Mouse (Mus musculus): ENCODE measurements around the gene Dnttip1.

Gene Dnttip1

DNA sequence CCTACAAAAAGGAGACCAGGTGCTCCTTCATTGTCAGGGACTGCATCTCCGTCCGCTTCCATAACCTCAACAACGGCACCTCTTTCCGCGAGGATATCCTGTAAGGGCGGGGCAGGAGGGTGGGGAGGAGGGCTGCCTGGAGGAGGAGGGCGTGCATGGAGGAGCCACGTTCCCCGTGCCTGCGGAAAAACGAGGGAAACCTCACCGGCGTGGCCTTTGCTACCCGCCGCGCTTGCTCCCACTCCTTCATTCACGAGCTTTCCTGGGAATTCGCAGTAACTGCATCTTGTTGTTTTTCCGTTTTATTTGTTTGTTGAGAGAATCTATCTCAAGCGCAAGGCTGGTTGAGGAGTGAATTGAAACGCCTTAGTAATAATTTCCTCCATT is 59.5 kb downstream of the Dnttip1 start:
- DNase-seq (ENCODE audit: low spot score in 2 of 2), result no peak

DNA sequence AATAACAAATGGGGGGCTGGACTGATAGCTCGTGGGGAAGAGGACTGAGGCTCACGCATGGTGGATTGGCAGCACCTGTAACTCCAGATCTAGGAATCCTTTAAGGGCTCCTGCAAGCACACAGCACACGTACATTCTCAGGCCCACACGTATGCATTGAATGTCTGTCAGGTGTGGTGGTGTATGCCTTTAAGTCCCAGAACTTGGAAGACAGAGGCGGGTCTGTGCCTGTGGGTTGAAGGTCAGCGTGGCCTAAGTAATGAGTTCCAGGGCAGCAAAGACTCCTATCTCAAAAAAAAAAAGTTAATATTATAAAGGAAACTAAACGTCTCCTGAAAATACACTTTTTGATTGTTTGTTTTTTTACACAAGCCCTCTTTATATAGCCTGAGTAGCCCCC is 60.8 kb downstream of the Dnttip1 start:
- DNase-seq (ENCODE audit: low spot score in 2 of 2), result no peak

GRCm38 (mm10) chr2:164813557-164813956 is 67.8 kb downstream of the Dnttip1 start:
- no peak for DNase-seq (ENCODE audit: low spot score in 2 of 2)

- no peak for DNase-seq (ENCODE audit: low spot score in 2 of 2)
Measured at GRCm38 (mm10) chr2:164815348-164815747, 69.6 kb downstream of the Dnttip1 start.

GRCm38 (mm10) chr2:164815821-164816220 is 70.0 kb downstream of the Dnttip1 start:
- no peak for DNase-seq (ENCODE audit: low spot score in 2 of 2)

- no peak for DNase-seq (ENCODE audit: low spot score in 2 of 2)
Measured at GRCm38 (mm10) chr2:164817206-164817605, 71.4 kb downstream of the Dnttip1 start.

GRCm38 (mm10) chr2:164817703-164818102 is 71.9 kb downstream of the Dnttip1 start:
- DNase-seq (ENCODE audit: low spot score in 2 of 2), result no peak

Data from spleen, postnatal 10 days (tissue).